Mouse (Mus musculus): ENCODE results near the gene Ncs1.

Gene Ncs1

DNA sequence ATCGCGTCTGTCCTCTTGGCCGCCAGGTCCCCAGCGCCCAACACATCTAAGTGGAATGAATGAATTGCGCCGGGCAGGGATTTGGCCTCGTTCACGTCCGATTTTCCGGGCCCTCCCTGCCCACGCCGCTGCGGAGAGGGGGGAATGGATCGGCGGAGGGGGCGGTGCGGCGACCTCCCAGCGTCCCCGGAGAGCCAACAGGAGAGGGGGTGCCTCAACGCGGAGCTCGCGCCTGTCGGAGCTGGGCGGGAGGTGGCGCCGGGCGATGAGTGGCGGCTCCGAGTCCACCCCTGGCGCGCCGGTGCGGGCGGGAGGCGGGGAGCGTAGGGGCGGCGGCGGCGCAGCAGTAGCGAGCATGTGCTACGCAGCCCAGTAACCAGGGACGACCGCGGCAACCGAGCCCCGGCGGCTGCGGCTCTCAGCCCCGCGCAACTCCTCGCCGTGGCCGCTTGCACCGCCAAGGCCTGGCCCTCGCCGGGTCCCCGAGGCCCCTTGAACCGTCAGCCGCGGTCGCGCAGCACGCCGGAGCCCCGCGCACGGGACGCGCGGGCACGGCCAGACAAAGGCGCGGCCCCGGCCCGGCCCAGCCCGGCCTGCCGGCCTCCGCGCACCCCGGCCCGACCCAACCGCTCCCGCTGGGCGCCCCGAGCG lies at the start of gene Ncs1:
TSS of gene Ncs1 (plus strand) at position 333 of the 651 bp plus-strand sequence.
- DNase-seq = peak; percentile 89

DNA sequence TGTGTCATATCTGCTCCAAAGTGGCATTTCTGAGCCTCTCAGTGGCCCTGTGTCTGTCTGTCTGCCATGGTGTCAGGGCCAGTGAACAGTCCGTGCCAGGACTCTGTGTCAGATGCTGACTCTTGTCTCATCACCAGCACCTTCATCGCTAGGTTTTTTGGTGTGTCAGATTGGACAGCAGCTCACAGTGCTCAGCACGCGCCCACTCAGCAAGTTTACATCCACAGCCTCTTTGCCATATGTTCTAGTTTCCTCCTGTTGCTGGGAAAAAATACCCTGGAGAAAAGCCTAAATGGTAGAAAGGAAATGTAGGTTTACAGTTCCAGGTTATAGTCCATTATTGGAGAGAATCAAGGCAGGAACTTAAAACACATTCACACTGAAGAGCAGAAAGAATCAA lies 47.0 kb upstream of the Ncs1 start:
- DNase-seq = no peak

DNA sequence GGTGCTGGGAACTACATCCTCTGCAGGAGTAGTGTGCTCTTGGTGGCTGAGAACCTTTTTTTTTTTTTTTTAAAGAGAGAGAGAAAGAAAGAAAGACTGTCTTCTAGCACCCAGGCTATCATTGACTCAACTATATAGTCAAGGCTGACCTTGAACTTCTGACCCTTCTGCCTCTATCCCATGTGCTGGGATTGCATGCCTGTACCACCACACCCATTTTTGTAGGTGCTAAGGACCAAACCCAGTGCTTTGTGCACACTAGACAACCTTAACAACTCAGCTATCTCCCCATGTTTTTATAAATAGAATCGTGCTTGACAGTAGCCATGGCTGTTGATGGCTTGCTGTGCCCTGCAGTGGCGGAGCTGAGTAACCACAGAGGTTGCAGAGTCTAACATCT lies 45.6 kb upstream of the Ncs1 start:
- no peak for DNase-seq

DNA sequence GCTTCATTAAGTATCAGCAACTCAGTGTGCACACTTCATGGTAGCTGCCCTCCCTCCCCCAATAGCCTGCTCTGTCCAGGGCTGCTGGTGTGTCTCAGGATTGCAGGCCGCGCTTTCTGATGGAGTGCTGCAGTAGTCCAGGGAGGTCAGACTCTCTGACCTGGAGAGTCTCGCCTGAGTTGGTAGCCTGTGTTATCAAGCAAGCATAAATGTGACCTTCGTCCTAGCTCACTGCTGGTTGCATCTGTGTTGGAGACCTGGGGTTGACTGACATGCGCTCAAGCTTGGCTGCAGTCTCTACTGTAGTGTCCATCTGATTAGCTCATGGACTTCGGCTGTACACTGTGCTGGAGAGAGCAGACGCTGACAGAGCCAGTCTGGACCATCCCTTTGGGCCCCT lies 43.8 kb upstream of the Ncs1 start:
- no peak for DNase-seq

DNA sequence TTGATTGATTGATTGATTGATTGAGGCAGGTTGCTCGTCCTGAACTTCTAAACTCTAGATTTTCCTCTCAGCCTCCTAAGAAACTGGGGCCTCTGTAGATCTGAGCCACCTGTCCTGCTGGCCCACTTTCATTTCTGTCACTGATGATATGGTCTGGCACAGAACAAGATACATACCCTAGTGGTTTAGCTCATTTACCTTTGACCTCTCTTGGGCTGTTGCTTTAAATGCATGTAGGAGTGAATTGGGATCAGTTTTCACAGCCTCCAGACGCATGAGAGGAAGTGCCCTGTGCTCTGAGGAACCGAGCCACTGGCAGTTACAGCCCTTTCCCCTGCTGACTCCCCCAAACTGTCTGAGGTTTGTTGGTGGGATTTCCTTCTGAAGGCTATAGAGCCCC lies 43.3 kb upstream of the Ncs1 start:
- DNase-seq = no peak

DNA sequence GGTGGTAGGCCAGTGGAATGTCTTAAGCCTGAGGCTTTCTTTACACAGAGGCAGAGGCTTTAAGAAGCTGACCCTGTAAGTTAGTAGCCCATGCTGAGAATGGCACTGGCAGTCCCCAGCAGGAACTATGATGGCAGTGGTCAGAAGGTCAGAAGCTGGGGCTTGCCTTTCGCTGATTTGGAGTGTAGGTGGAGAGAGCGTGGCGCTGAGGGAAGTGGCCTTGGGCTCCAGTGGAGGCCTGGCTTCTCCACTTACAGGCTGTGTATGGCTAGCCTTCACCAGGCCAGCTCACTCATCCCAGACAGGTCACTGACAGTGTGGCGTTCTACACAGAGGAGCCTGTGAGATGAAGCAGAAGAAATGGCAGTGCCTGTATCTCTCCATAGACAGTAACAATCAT lies 42.7 kb upstream of the Ncs1 start:
- no peak for DNase-seq

DNA sequence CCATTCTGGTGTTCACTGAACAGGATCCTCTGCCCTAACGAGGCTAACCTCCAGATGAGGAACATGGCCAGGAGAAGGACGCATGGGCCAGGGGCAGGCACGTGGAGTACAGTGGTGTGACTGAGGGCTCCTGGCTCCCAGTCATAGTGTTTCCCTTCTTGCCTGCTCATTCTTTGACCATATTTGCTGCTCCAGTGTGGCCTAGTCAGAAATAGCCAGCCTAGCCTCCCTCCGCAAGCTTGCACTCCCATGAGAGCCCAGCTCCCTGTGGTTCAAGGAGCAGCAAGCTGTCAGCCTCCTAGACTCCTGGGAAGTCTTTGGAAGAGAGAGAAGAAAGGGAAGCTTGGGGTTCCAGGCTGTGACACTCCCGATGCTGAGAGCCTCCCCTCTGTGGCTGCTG lies 40.9 kb upstream of the Ncs1 start:
- DNase-seq = no peak

DNA sequence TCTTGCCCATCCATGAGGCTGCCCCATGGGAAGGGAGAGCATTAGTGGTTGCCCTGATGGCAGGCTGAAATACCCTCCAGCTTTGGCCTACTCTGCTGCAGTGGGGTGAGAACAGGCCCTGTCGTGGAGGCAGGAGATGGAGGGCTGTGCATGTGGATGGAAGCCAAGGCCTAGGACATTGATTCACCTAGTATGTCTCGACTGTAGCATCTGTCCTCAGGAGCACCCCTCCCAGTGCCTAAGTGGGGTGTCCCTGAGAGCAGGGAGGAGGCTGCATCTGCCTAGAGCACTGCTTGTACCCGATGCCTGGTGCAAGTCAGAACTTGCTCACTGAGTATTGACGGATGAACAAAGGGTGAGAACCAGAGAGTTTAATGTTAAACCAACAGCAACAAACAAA lies 39.4 kb upstream of the Ncs1 start:
- no peak for DNase-seq

DNA sequence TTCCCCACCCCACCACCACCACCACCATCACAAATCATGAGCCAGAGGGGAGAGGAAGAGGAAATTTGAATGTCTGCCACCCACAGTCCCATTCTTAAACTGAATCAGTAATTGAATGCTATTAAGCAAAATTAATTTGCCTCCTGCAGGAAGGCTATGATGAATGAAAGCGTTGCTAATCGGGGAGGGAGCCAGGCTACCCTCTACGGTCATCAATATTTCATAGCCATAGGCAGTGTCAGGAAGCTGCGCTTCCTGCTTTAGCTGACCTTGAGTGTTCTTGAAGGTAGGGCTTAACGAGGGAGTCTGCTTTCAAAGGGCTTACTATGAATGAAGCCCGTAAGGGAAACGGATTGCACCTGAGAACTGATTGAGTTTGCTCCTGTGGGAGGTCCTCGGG lies 38.7 kb upstream of the Ncs1 start:
- DNase-seq = no peak

DNA sequence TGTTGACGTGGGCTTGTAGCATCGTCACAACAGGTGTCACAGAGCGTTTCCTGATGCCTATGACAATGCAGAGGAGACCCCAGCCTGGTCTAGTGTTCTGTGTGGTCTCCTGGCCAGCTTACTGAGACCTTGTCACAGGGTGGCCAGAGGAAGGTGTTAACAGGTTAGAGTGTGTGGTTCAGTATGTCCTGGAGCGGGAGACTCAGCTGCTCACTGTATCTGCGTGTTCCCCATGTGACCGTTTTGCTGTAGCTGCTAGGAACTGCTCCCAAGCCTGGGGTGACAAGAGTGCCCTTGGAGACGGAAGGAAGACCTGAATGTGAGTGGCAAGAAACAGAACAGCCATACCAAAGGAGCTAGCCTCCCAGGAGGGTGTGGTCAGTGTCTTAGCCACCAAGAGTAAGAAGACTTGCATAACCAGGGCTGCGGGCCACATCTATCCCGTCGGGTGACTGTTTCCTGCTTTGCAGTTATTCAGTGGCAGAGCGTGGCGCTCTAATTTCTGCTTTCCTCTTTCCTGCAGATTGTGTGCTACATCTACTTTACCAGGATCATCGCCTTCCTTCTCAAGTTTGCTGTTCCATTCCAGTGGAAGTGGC lies 37.0 kb upstream of the Ncs1 start:
- no peak for DNase-seq

DNA sequence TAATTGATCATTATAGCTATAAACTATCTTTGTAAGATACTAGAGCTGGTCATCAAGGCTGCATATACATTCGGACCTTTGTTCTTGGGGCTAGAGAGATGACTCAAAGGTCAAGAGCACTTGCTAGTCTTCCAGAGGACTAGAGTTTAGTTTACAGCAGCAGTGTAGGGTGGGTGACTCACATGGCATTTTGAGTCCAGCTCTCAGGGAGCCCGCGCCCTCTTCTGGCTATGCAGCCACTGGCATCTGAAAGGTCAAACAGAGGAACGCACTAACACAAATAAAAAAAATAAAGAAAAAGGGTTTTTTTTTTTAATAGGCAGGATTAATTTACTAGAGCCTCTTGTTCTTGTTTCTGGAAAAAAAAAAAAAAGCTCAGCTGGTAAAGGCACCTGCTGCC lies 36.1 kb upstream of the Ncs1 start:
- DNase-seq = no peak

DNA sequence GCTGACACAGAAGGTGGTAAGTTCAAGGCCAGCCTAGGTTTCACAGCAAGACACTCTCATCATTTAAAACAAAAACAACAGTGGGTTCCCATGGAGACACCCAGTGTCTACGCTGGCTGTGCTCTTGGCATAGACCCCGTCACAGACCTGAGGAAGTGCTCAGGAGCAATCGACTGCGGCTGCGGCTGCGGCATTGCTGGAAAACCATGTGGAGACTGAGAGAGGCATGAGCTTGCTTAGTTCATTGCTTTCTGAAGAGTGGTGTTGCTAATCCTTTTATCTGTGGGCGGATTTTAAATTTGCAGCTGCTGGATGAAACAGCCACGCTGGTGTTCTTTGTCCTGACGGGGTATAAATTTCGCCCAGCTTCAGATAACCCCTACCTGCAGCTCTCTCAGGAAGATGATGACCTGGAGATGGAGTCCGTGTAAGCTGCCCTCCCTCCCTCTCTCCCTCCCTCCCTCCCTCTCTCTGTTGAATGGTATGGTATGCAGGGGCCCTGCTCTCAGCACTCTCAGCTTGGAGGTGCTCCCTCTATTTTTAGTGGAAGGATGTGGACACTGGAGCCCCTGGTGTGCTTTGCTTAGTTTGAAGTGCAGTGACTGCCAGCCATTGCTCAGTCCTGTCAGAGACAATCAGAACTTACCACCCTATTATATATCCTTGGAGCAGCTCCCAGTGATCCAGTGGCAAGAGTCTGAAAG lies 35.3 kb upstream of the Ncs1 start:
- DNase-seq = no peak

DNA sequence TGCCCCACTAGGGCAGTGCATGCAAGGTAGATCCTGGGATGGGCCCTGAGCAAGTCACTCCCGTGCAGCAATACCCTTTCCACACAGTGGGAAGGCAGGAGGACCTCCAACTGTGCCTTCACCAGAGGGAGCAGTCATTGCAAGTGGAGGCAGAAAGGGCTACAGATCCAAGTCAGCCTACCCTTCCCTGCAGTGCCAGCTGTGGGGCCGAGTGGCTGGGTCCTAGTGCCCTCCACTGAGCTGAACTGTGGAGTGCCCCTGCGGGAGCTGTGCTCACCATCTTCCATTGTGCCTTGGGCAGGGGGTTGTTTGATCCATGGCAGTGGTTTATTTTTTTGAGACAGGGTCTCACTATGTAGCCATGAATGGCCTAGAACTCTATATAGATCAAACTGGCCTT lies 34.4 kb upstream of the Ncs1 start:
- no peak for DNase-seq

DNA sequence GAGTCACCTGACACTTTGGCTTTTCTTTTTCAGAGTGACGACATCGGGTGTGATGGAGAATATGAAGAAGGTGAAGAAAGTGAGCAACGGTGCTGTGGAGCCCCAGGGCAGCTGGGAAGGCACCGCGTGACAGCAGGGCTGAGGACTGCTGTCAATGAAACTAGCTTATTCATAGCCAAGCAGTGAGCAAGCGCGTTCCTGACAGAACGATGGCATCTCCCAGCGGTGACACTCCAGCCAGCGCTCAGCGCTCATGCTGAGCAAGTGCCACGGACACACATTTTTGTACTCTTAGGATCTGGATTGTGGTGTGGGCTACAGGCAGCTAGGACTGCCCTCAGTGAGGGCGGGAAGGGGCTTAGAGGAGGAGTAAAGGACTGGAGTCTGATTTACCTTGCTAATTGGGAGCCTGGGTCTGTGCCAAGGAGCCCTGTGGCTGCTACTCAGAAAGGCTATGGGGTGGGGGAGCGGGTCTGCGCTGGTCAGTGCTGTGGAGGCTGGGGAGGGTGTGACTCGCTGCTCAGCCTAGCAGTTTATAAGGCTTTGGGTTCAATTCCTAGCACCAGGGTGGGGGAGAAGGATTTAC lies 31.3 kb upstream of the Ncs1 start:
- DNase-seq = no peak

DNA sequence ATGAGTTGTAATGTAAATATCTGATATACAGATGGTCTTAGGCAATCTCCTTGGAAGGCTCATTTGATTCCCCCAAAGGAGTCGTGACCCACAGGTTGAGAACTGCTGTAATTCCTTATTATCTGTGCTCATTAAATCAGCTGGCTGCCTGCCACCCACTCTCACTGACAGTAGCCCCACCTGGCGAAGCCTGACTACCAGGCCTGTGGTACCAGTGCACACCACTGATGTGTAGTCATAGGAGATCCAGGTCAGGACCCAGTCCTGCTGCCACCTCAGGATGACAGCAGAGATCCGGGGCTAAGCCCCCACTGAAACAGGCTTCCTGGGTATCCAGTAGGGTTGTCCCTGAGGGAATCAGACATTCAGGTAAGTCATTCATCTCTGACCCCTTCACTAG lies 27.0 kb upstream of the Ncs1 start:
- no peak for DNase-seq

DNA sequence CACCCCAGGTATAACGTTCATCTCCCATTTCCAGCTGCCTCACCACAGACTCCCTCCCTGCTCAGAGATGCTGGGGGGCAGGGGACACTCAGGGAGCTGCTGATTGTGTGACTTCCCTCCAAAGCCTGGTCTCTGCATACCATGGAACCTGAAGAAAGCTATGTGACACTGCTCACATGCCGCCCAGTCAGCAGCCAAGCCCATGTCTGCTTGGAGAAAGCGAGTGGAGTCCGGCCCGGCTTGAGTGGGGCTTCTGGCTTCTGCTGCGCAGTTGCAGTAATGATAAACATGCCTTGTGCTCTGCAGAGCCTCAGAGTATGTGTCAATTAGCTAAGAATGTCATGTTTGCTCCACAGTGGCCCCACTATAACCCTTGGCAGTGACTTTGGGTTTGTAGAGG lies 26.2 kb upstream of the Ncs1 start:
- no peak for DNase-seq

DNA sequence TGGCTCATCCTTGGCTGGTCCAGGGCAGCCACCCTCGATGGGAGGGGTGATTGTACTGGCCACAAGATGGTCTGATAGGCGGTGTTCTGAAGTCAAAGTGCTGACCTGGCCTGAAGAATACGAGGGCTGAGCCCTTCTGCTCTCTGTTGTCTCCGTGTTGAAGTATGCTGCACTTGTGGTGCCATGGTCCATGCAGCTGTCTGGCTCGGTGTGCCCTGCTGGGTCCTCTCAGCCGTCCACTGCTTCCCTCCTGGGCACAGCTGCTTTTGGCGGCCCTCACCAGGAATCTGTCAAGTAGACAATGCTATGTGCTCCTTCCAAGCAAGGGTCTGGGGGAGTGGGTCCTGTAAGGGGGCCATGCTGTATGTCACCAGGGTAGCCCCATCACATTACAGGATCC lies 24.8 kb upstream of the Ncs1 start:
- no peak for DNase-seq

DNA sequence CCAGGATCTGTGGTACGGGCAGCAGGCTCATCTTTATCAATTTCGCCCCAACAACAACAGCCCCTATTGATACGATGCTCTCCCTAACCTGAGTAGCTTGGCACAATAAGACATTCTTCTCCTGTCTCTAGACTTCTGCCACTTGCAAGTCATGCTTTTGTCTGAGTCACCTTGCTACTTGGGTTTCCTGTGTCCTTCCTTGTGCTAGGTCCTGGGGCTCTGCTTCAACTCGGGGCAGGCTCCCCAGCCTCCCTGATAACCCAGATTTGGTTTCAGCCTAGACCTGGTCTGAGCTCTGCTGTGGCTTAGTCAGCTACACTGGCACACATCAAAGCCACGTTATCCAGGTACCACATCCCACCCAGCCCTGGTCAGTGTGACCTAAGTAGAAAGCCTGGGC lies 24.0 kb upstream of the Ncs1 start:
- DNase-seq = no peak

DNA sequence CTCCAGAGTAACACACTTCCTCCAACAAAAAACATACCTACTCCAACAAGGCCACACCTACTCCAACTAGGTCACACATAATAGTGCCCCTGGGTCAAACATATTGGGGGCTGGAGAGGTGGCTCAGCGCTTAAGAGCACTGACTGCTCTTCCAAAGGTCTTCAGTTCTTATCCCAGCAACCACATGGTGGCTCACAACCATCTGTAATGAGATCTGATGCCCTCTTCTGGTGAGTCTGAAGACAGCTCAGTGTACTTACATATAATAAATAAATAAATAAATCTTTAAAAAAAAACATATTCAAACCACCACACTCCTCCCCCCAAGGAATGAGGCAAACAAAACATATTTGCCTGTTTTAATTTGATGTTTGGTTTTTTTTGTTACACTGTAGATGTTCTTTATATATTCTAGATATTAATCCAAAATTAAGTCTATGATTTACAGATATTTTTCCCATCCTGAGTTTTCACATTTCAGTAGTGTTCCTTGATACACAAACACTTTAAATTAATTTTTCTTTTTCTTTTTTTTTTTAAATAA lies 16.8 kb upstream of the Ncs1 start:
- no peak for DNase-seq

DNA sequence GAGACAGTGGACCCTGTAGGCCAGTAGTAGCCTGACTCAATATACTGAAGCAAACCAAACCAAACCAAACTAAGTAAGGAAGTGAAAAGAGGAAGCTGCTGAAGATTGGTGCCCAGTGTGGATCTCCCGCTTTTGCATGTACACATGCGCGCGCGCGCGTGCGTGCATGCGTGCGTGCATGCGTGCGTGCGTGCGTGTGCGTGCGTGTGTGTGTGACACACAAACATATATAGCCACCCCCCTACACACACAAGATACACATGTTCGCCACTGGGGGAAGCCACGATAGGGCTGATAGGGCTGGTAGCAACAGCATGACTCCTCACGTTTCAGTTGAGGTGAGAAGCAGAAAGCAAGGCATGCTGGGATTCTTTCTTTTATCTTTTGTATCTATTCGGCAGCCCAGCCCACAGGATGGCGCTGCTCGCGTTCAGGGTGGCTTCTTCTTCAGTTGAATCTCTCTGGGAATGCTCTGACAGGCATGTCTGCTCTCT lies 6.4 kb upstream of the Ncs1 start:
- DNase-seq = no peak

DNA sequence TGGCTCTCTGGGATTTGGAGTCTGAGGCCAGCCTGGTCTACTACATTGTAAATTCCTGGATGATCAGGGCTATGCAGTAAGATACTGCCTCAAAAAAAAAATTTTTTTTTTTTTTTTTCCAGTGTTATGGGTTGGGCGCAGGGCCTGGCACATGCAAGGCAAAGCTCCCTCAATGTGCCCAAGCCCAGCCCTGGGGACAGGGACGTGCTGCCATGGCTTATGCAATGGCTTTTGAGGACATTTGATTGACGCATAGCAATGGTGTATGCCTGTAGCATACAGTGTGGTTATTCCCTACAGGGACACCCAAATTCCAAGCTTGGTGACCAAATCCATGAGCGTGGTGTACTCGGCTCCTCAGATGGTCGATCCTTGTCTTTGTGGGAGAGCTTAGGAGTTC lies 5.8 kb upstream of the Ncs1 start:
- DNase-seq = no peak

DNA sequence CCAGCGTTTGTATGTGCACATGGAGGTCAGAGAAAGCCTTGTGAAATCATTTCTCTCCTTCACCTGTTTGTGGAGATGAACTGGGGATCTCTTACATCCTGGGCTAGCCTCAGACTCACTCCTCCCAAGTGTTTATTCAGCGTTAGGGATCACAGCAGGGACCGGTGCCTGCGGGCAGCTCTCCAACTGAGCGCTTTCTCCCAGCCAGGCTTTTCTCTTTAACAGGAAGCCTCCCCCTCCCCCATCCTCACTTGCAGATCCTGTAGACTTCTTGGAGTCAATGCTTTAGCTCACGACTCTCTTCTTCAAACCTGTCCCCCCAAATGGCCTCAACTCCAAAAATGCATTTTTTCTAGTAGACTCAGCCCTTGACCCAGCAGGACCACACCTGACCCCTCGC lies 4.0 kb upstream of the Ncs1 start:
- peak; percentile 54 for DNase-seq

DNA sequence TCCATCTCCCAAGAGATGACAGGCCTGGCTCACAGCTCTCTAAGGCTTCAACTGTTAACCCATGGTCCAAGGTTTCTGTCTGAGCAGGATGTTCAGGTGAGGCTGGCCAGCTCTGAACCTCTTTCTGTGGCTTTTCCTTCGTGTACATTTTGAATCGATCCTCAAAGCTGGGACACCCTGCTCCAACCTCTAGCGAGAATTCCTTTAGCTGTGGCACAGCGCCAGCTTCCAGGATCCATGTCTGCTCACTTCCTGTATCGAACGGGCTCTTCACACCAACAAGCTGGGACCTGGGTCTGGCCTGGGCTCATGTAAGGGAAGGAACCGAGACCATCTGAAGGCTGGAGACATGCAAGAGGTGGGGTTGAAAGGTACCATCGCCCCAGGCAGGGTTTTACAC lies 1.4 kb upstream of the Ncs1 start:
- DNase-seq = no peak

DNA sequence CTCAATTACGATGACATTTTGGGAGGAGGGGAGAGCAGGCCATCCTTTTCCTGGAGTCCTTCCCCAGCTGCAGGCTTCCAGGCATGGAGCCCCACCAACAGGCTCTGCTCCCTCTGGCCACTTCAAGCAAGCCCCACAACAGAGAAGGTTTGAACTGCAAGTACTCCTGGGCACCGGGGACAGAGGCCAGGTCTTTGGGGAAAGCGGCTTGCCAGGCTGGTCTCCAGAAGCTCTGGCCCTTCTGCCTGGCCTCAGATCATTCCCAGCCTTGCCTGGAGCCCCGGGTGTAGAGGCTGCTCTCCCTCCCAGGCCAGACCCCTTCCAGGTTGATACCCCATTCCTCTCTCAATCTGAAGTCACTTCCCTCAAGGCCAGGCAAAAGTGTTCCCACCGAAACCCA lies 572 bp upstream of the Ncs1 start:
- DNase-seq = no peak
